Mouse (Mus musculus): ENCODE data around the gene Hcn1.

- TF ChIP-seq ETS1 (IDR thresholded peaks at IDR 0.05; ENCODE audit: low read depth, low read length), result no peak
- TF ChIP-seq MXI1 (IDR thresholded peaks at IDR 0.05; ENCODE audit: low read depth, low read length), result no peak
- no peak for TF ChIP-seq E2F4 (IDR thresholded peaks at IDR 0.05; ENCODE audit: borderline replicate concordance, low read depth, low read length)
- no peak for TF ChIP-seq CTCF (IDR thresholded peaks at IDR 0.05 in 2 of 3, conservative IDR thresholded peaks at IDR 0.05 in 1 of 3; ENCODE audit: control insufficient read depth in 1 of 3, insufficient read depth in 1 of 3, low read depth in 2 of 3, low read length in 3 of 3, poor library complexity in 1 of 3, severe bottlenecking in 1 of 3)
- TF ChIP-seq POLR2A (IDR thresholded peaks at IDR 0.05; ENCODE audit: control insufficient read depth in 1 of 2, insufficient read depth in 1 of 2, low read depth in 1 of 2, low read length in 2 of 2, poor library complexity in 1 of 2), result no peak
- TF ChIP-seq POLR2AphosphoS2 (IDR thresholded peaks at IDR 0.05; ENCODE audit: low read length), result no peak
- no peak for TF ChIP-seq ZNF384 (IDR thresholded peaks at IDR 0.05; ENCODE audit: low read depth, low read length)
- TF ChIP-seq ZC3H11A (IDR thresholded peaks at IDR 0.05; ENCODE audit: low read depth, low read length), result no peak
- TF ChIP-seq MEF2A (IDR thresholded peaks at IDR 0.05; ENCODE audit: extremely low read depth, insufficient replicate concordance, low read depth, low read length, poor library complexity, severe bottlenecking), result no peak
- no peak for TF ChIP-seq MAZ (IDR thresholded peaks at IDR 0.05; ENCODE audit: low read depth, low read length)
Observed at GRCm38 (mm10) chr13:117745173-117745572, 143.1 kb downstream of the Hcn1 start.
